Mouse (Mus musculus): Measurements from ENCODE around the gene Vapa. TPM values are rescaled to one million over a fixed set of nuclear protein-coding genes. Genes with fewer than 3 reads are reported as not detected.

Gene Vapa
- total RNA-seq, 2 experiments from 2014 or later = 132 to 153 TPM

Other genes with a start within 250 kb of the Vapa start
- under 1 TPM; 0.62 to 0.89 TPM for gene Tmem232, start 72.8 kb downstream of the Vapa start, total RNA-seq (2021)
- not detected for gene Txndc2, start 28.6 kb upstream of the Vapa start, total RNA-seq (2021)
- 10 to 100 TPM; 55.7 to 59.0 TPM for gene Rab31, start 159.2 kb upstream of the Vapa start, total RNA-seq (2021)
- 10 to 100 TPM; 27.3 to 34.3 TPM for gene Ppp4r1, start 169.0 kb upstream of the Vapa start, total RNA-seq (2021)